In genomic region chr19:21552801-21553200, GRCm38 (mm10) we compare ENCODE assay signal across 27 mouse cellular contexts.
"Had no signal": no experiment of that assay in that cellular context is flagged by ENCODE, and none has a peak within 500 bp of the region (broad histone marks: within the 10 kb centered on the region; RNA-seq: fewer than 3 reads in every experiment).

No protein-coding gene starts in this region.

- H3K27ac ChIP-seq: heart, adult 2 months; heart, embryonic 13.5 days; heart, embryonic 15.5 days; hindbrain, embryonic 14.5 days; intestine, embryonic 15.5 days; layer of hippocampus, adult 2 months; left cerebral cortex, adult 2 months; limb, embryonic 10.5 days; limb, embryonic 12.5 days; liver, embryonic 13.5 days; liver, embryonic 15.5 days had no signal

- H3K9me3 ChIP-seq: heart, embryonic 13.5 days; heart, embryonic 15.5 days; intestine, embryonic 15.5 days; limb, embryonic 10.5 days; limb, embryonic 12.5 days; liver, embryonic 13.5 days; liver, embryonic 15.5 days had no signal

- H3K36me3 ChIP-seq: heart, embryonic 13.5 days; heart, embryonic 15.5 days; intestine, embryonic 15.5 days; limb, embryonic 10.5 days; limb, embryonic 12.5 days; liver, embryonic 13.5 days; liver, embryonic 15.5 days had no signal

- H3K27me3 ChIP-seq: heart, embryonic 13.5 days; heart, embryonic 15.5 days; intestine, embryonic 15.5 days; limb, embryonic 12.5 days; liver, embryonic 13.5 days; liver, embryonic 15.5 days had no signal

- H3K4me2 ChIP-seq: heart, embryonic 11.5 days; heart, embryonic 13.5 days; heart, embryonic 15.5 days; hindbrain, embryonic 14.5 days; intestine, embryonic 15.5 days; limb, embryonic 12.5 days; liver, embryonic 11.5 days; liver, embryonic 13.5 days; liver, embryonic 15.5 days had no signal

- H3K4me1 ChIP-seq: heart, embryonic 13.5 days; heart, embryonic 15.5 days; intestine, embryonic 15.5 days; limb, embryonic 10.5 days; limb, embryonic 12.5 days; liver, embryonic 13.5 days; liver, embryonic 15.5 days had no signal

- DNase-seq: gastrocnemius, postnatal 14 days; gastrocnemius, postnatal 36 days; heart, adult 11 months; heart, adult 2 months; heart, postnatal 14 days; heart, postnatal 36 days; kidney, adult 18-20 months; kidney, adult 9 months; kidney, postnatal 10 days; kidney, postnatal 25 days; kidney, postnatal 4 days; liver; liver, embryonic 13.5 days had no signal

- H3K9ac ChIP-seq: heart, embryonic 13.5 days; heart, embryonic 15.5 days; hindbrain, embryonic 14.5 days; intestine, embryonic 15.5 days; limb, embryonic 12.5 days; liver, embryonic 13.5 days; liver, embryonic 15.5 days had no signal

- H3K4me3 ChIP-seq: heart, adult 2 months; heart, embryonic 13.5 days; heart, embryonic 15.5 days; intestine, embryonic 15.5 days; layer of hippocampus, adult 2 months; left cerebral cortex, adult 2 months; limb, embryonic 10.5 days; limb, embryonic 12.5 days; liver, embryonic 13.5 days; liver, embryonic 15.5 days had no signal

- ATAC-seq: hindbrain, embryonic 16.5 days; inflammation-experienced regulatory T-cells, adult 6 months; intestine, embryonic 15.5 days; intestine, postnatal 0 days had no signal
